Mouse (Mus musculus) limb, embryonic 13.5 days (tissue): ENCODE measurements around the gene Olfr193. TPM values are rescaled to one million over a fixed set of nuclear protein-coding genes. Genes with fewer than 3 reads are reported as not detected.
"Not testable (repeated sequence)": the region's sequence is repeated elsewhere in the genome, so short reads cannot be mapped to it uniquely, and the experiment has no call there.

Experiments
- ATAC-seq: fragments of 200-750 bp; cut with Nextera tagmentation; 2 replicates; pipeline ENCODE4 v1.8.0; 2017; ENCODE audit warnings: low read depth, moderate number of reproducible peaks, moderate TSS enrichment; ENCODE audit not compliant: low FRiP score
- H3K27ac ChIP-seq: fragments of 300-500 bp; sonication (generic); 2 replicates; pipeline ENCODE4 v1.5.1; 2015; ENCODE audit warnings: inconsistent platforms, mild to moderate bottlenecking, moderate library complexity
- H3K27me3 ChIP-seq: fragments of 300-500 bp; sonication (generic); 2 replicates; pipeline ENCODE4 v1.6.1; 2015; ENCODE audit warnings: mild to moderate bottlenecking, inconsistent platforms
- H3K36me3 ChIP-seq: fragments of 300-500 bp; sonication (generic); 2 replicates; pipeline ENCODE4 v1.6.1; 2015; ENCODE audit warnings: inconsistent platforms, mild to moderate bottlenecking, moderate library complexity
- H3K4me1 ChIP-seq: fragments of 300-500 bp; sonication (generic); 2 replicates; pipeline ENCODE4 v1.6.1; 2015; ENCODE audit warnings: inconsistent platforms
- H3K4me2 ChIP-seq: fragments of 300-500 bp; sonication (generic); replicated peaks from 2 replicates; pipeline ENCODE4 v1.6.1; 2015; ENCODE audit warnings: inconsistent platforms, mild to moderate bottlenecking, moderate library complexity
- H3K4me3 ChIP-seq: fragments of 300-500 bp; sonication (generic); 2 replicates; pipeline ENCODE4 v1.5.1; 2015; ENCODE audit warnings: moderate library complexity, mild to moderate bottlenecking, inconsistent platforms
- H3K9ac ChIP-seq: fragments of 300-500 bp; sonication (generic); 2 replicates; pipeline ENCODE4 v1.6.1; 2015; ENCODE audit warnings: mild to moderate bottlenecking, inconsistent platforms
- H3K9me3 ChIP-seq: fragments of 300-500 bp; sonication (generic); 2 replicates; pipeline ENCODE4 v1.6.1; 2016; ENCODE audit warnings: inconsistent platforms
- WGBS: fragments of 180-500 bp; shearing (Covaris S2); methylation state at CpG from one replicate; pipeline ENCODE4 v1.1.7; 2015; 5-methylcytosine and 5-hydroxymethylcytosine counted together
- polyA plus RNA-seq: library from polyadenylated mRNA; unstranded; fragments of >200 nt; fragmentation: Nextera tagmentation; extraction: Ambion mirVana; gene quantifications from 2 replicates; pipeline ENCODE4 v1.2.1, GENCODE M21; 2015

Olfr193 gene
- not detected in 2 replicates for polyA plus RNA-seq

- H3K27me3 ChIP-seq, result no peaks in the 10 kb centered on the region
- no peaks in the 10 kb centered on the region for H3K4me1 ChIP-seq
- H3K4me2 ChIP-seq, result no peak within 1 kb of the TSS
- no peak within 1 kb of the TSS for H3K27ac ChIP-seq
- H3K4me3 ChIP-seq, result no peak within 1 kb of the TSS
- no peaks in the 10 kb centered on the region for H3K36me3 ChIP-seq
- H3K9me3 ChIP-seq, result no peaks in the 10 kb centered on the region
- no peak for ATAC-seq
- WGBS, result 95% methylated on average over 1 of the region's 1 CpGs
- no peak within 1 kb of the TSS for H3K9ac ChIP-seq
Measured at GRCm38 (mm10) chr16:59111781-59112180, at the start of gene Olfr193. Olfr193 (minus strand) TSS chr16:59111881.

GRCm38 (mm10) chr16:59151996-59152395 lies 40.3 kb upstream of the Olfr193 start:
- no peak for ATAC-seq
- Histone ChIP-seq H3K4me1 (no peaks in the 10 kb centered on the region), H3K27me3 (no peaks in the 10 kb centered on the region), H3K36me3 (no peaks in the 10 kb centered on the region), H3K4me3 (no peak overlapping the region), H3K9me3 (no peaks in the 10 kb centered on the region), H3K27ac (no peak overlapping the region), H3K9ac (no peak overlapping the region), H3K4me2 (no peak overlapping the region)
- 85% methylated on average over 2 of the region's 2 CpGs for WGBS

GRCm38 (mm10) chr16:59146746-59147145 lies 35.1 kb upstream of the Olfr193 start, which contains the start of gene Olfr195:
Olfr195 (plus strand) TSS chr16:59147046.
- Histone ChIP-seq H3K27me3 (no peaks in the 10 kb centered on the region), H3K4me2 (no peak within 1 kb of the TSS), H3K9me3 (no peaks in the 10 kb centered on the region), H3K4me3 (no peak within 1 kb of the TSS), H3K9ac (no peak within 1 kb of the TSS), H3K36me3 (no peaks in the 10 kb centered on the region), H3K27ac (no peak within 1 kb of the TSS), H3K4me1 (no peaks in the 10 kb centered on the region)
- no peak for ATAC-seq
- WGBS, result 82% methylated on average over 1 of the region's 1 CpGs

- no peaks in the 10 kb centered on the region for H3K9me3 ChIP-seq
- no peaks in the 10 kb centered on the region for H3K4me1 ChIP-seq
- no peaks in the 10 kb centered on the region for H3K36me3 ChIP-seq
- no peak overlapping the region for H3K27ac ChIP-seq
- no peaks in the 10 kb centered on the region for H3K27me3 ChIP-seq
- no peak overlapping the region for H3K9ac ChIP-seq
- H3K4me3 ChIP-seq, result no peak overlapping the region
- ATAC-seq, result no peak
- no peak overlapping the region for H3K4me2 ChIP-seq
Measured at GRCm38 (mm10) chr16:59141105-59141504, 29.4 kb upstream of the Olfr193 start.

- Histone ChIP-seq H3K36me3 (no peaks in the 10 kb centered on the region), H3K4me3 (no peak overlapping the region), H3K27me3 (no peaks in the 10 kb centered on the region), H3K4me1 (no peaks in the 10 kb centered on the region), H3K4me2 (no peak overlapping the region), H3K27ac (no peak overlapping the region), H3K9ac (no peak overlapping the region), H3K9me3 (no peaks in the 10 kb centered on the region)
- 89% methylated on average over 1 of the region's 1 CpGs for WGBS
- ATAC-seq, result no peak
Measured at GRCm38 (mm10) chr16:59130740-59131139, 19.1 kb upstream of the Olfr193 start.

- H3K36me3 ChIP-seq, result no peaks in the 10 kb centered on the region
- no peak for ATAC-seq
- no peaks in the 10 kb centered on the region for H3K9me3 ChIP-seq
- H3K27ac ChIP-seq, result no peak within 1 kb of the TSS
- H3K9ac ChIP-seq, result no peak within 1 kb of the TSS
- H3K4me1 ChIP-seq, result no peaks in the 10 kb centered on the region
- no peak within 1 kb of the TSS for H3K4me3 ChIP-seq
- H3K4me2 ChIP-seq, result no peak within 1 kb of the TSS
- no peaks in the 10 kb centered on the region for H3K27me3 ChIP-seq
Measured at GRCm38 (mm10) chr16:59120969-59121368, 9.3 kb upstream of the Olfr193 start, which contains the start of gene Olfr194. Olfr194 (minus strand) TSS chr16:59121069.

GRCm38 (mm10) chr16:59108522-59108921 lies 3.2 kb downstream of the Olfr193 start:
- not testable (repeated sequence) for H3K27me3 ChIP-seq, H3K9ac ChIP-seq, H3K4me3 ChIP-seq, H3K9me3 ChIP-seq, H3K4me1 ChIP-seq, ATAC-seq, H3K27ac ChIP-seq, H3K36me3 ChIP-seq, H3K4me2 ChIP-seq
- 71% methylated on average over 5 of the region's 5 CpGs for WGBS

GRCm38 (mm10) chr16:59105312-59105711 lies 6.4 kb downstream of the Olfr193 start:
- ATAC-seq, result no peak
- H3K27ac ChIP-seq, result no peak overlapping the region
- WGBS, result 83% methylated on average over 2 of the region's 2 CpGs
- H3K4me1 ChIP-seq, result no peaks in the 10 kb centered on the region
- no peak overlapping the region for H3K9ac ChIP-seq
- no peaks in the 10 kb centered on the region for H3K9me3 ChIP-seq
- H3K27me3 ChIP-seq, result no peaks in the 10 kb centered on the region
- no peak overlapping the region for H3K4me2 ChIP-seq
- H3K4me3 ChIP-seq, result no peak overlapping the region
- no peaks in the 10 kb centered on the region for H3K36me3 ChIP-seq

GRCm38 (mm10) chr16:59089722-59090121 lies 22.0 kb downstream of the Olfr193 start, which contains the start of gene Olfr191:
Olfr191 (minus strand) TSS chr16:59089822.
- H3K27ac ChIP-seq, H3K36me3 ChIP-seq, H3K9ac ChIP-seq, H3K4me3 ChIP-seq, H3K4me1 ChIP-seq, ATAC-seq, H3K4me2 ChIP-seq, H3K27me3 ChIP-seq, H3K9me3 ChIP-seq: not testable (repeated sequence)
- 67% methylated on average over 1 of the region's 1 CpGs for WGBS

- not testable (repeated sequence) for H3K9ac ChIP-seq, H3K4me2 ChIP-seq, H3K36me3 ChIP-seq, ATAC-seq, H3K27me3 ChIP-seq, H3K27ac ChIP-seq, H3K4me3 ChIP-seq, H3K9me3 ChIP-seq, H3K4me1 ChIP-seq
- 74% methylated on average over 2 of the region's 2 CpGs for WGBS
Measured at GRCm38 (mm10) chr16:59081113-59081512, 30.6 kb downstream of the Olfr193 start.

- H3K9me3 ChIP-seq, result no peaks in the 10 kb centered on the region
- 90% methylated on average over 5 of the region's 5 CpGs for WGBS
- H3K27me3 ChIP-seq, result no peaks in the 10 kb centered on the region
Measured at GRCm38 (mm10) chr16:59077905-59078304, 33.8 kb downstream of the Olfr193 start, which contains the start of gene Olfr190. Olfr190 (minus strand) TSS chr16:59078005.

GRCm38 (mm10) chr16:59073520-59073919 lies 38.2 kb downstream of the Olfr193 start:
- Histone ChIP-seq H3K4me1 (no peaks in the 10 kb centered on the region), H3K4me2 (no peak overlapping the region), H3K27me3 (no peaks in the 10 kb centered on the region), H3K4me3 (no peak overlapping the region), H3K9ac (no peak overlapping the region), H3K36me3 (no peaks in the 10 kb centered on the region), H3K9me3 (no peaks in the 10 kb centered on the region), H3K27ac (no peak overlapping the region)
- 90% methylated on average over 1 of the region's 1 CpGs for WGBS
- no peak for ATAC-seq

More at GRCm38 (mm10) chr16:59077905-59078304, 33.8 kb downstream of the Olfr193 start, which contains the start of gene Olfr190:
- ATAC-seq, result no peak
- Histone ChIP-seq H3K36me3 (no peaks in the 10 kb centered on the region), H3K4me3 (no peak within 1 kb of the TSS), H3K9ac (no peak within 1 kb of the TSS), H3K4me2 (no peak within 1 kb of the TSS), H3K27ac (no peak within 1 kb of the TSS), H3K4me1 (no peaks in the 10 kb centered on the region)

- Histone ChIP-seq H3K36me3 (no peaks in the 10 kb centered on the region), H3K4me2 (no peak overlapping the region), H3K9ac (no peak overlapping the region), H3K4me3 (no peak overlapping the region), H3K9me3 (no peaks in the 10 kb centered on the region), H3K4me1 (no peaks in the 10 kb centered on the region), H3K27me3 (no peaks in the 10 kb centered on the region), H3K27ac (no peak overlapping the region)
- ATAC-seq, result no peak
Measured at GRCm38 (mm10) chr16:59071755-59072154, 39.9 kb downstream of the Olfr193 start.
